Mouse (Mus musculus) midbrain, embryonic 16.5 days (tissue): ENCODE measurements at regions not wholly inside any gene's neighbourhood (a gene's known extent, or its start where the extent isn't known, plus 50 kb on each side); places are given as distances from the start of the nearest gene placed in this dataset.
A peak's percentile ranks its signal among the peaks of the same experiment; 100 is the strongest.

ENCODE experiments used
- ATAC-seq: fragments of 200-750 bp; cut with Nextera tagmentation; 2 replicates; pipeline ENCODE4 v1.8.0; 2017; ENCODE audit warnings: moderate TSS enrichment
- H3K27ac ChIP-seq: fragments of 300-500 bp; sonication (generic); 2 replicates; pipeline ENCODE4 v1.5.1; 2014; ENCODE audit warnings: mild to moderate bottlenecking, low read length, mixed read lengths
- H3K27me3 ChIP-seq: fragments of 300-500 bp; sonication (generic); 2 replicates; pipeline ENCODE4 v1.6.1; 2014; ENCODE audit warnings: low read depth, low read length, mixed read lengths; ENCODE audit not compliant: control insufficient read depth, insufficient read depth
- H3K36me3 ChIP-seq: fragments of 300-500 bp; sonication (generic); 2 replicates; pipeline ENCODE4 v1.6.1; 2014; ENCODE audit warnings: mild to moderate bottlenecking, low read length, moderate library complexity, mixed read lengths; ENCODE audit not compliant: control insufficient read depth, insufficient read depth
- H3K4me1 ChIP-seq: fragments of 300-500 bp; sonication (generic); 2 replicates; pipeline ENCODE4 v1.6.1; 2014; ENCODE audit warnings: mild to moderate bottlenecking, low read length, mixed read lengths; ENCODE audit not compliant: control insufficient read depth, insufficient read depth
- H3K4me2 ChIP-seq: fragments of 300-500 bp; sonication (generic); 2 replicates; pipeline ENCODE4 v1.6.1; 2014; ENCODE audit warnings: mild to moderate bottlenecking, low read length, mixed read lengths
- H3K4me3 ChIP-seq: fragments of 300-500 bp; sonication (generic); 2 replicates; pipeline ENCODE4 v1.5.1; 2014; ENCODE audit warnings: low read depth, mild to moderate bottlenecking, low read length, moderate library complexity, mixed read lengths
- H3K9ac ChIP-seq: fragments of 300-500 bp; sonication (generic); 2 replicates; pipeline ENCODE4 v1.6.1; 2014; ENCODE audit warnings: low read depth, low read length, mixed read lengths
- H3K9me3 ChIP-seq: fragments of 300-500 bp; sonication (generic); replicated peaks from 2 replicates; pipeline ENCODE4 v1.6.1; 2014; ENCODE audit warnings: mild to moderate bottlenecking, low read length, mixed read lengths; ENCODE audit not compliant: control insufficient read depth, poor library complexity, severe bottlenecking
- WGBS: fragments of 180-500 bp; shearing (Covaris S2); extraction: QIAGEN DNeasy Blood & Tissue Kit; methylation state at CpG from one replicate; pipeline ENCODE4 v1.1.7; 2014; 5-methylcytosine and 5-hydroxymethylcytosine counted together

- Histone ChIP-seq H3K4me2 (no peak overlapping the region), H3K9me3 (no peaks in the 10 kb centered on the region), H3K9ac (no peak overlapping the region), H3K27ac (no peak overlapping the region), H3K27me3 (no peaks in the 10 kb centered on the region), H3K36me3 (no peaks in the 10 kb centered on the region), H3K4me3 (no peak overlapping the region), H3K4me1 (no peaks in the 10 kb centered on the region)
- ATAC-seq: no peak
- WGBS: 88% methylated on average over 11 of the region's 11 CpGs
Measured at GRCm38 (mm10) chr6:24384193-24384888, 130.5 kb downstream of the Iqub start.

GRCm38 (mm10) chr6:24379859-24380258 is 135.0 kb downstream of the Iqub start:
- Histone ChIP-seq H3K4me1 (no peaks in the 10 kb centered on the region), H3K4me2 (no peak overlapping the region), H3K36me3 (no peaks in the 10 kb centered on the region), H3K9me3 (no peaks in the 10 kb centered on the region), H3K27ac (no peak overlapping the region), H3K4me3 (no peak overlapping the region), H3K9ac (no peak overlapping the region), H3K27me3 (no peaks in the 10 kb centered on the region)
- WGBS: 89% methylated on average over 2 of the region's 2 CpGs
- no peak for ATAC-seq

- WGBS: 48% methylated on average over 4 of the region's 4 CpGs
- H3K27me3 ChIP-seq: no peaks in the 10 kb centered on the region
- ATAC-seq: no peak
- no peaks in the 10 kb centered on the region for H3K36me3 ChIP-seq
- H3K4me2 ChIP-seq: no peak overlapping the region
- no peak overlapping the region for H3K27ac ChIP-seq
- H3K9me3 ChIP-seq: no peaks in the 10 kb centered on the region
- H3K9ac ChIP-seq: no peak overlapping the region
- no peak overlapping the region for H3K4me3 ChIP-seq
- H3K4me1 ChIP-seq: no peaks in the 10 kb centered on the region
Measured at GRCm38 (mm10) chr6:24376728-24377127, 138.1 kb downstream of the Iqub start.

GRCm38 (mm10) chr6:24373161-24373560 is 141.7 kb downstream of the Iqub start:
- Histone ChIP-seq H3K9me3 (no peaks in the 10 kb centered on the region), H3K9ac (no peak overlapping the region), H3K4me1 (no peaks in the 10 kb centered on the region), H3K27me3 (no peaks in the 10 kb centered on the region), H3K4me3 (no peak overlapping the region), H3K27ac (no peak overlapping the region), H3K4me2 (no peak overlapping the region), H3K36me3 (no peaks in the 10 kb centered on the region)
- WGBS: 79% methylated on average over 6 of the region's 6 CpGs
- ATAC-seq: no peak

- no peak for ATAC-seq
Measured at GRCm38 (mm10) chr6:24371680-24372079, 143.2 kb downstream of the Iqub start.

GRCm38 (mm10) chr6:24350882-24351281 is 164.0 kb downstream of the Iqub start:
- Histone ChIP-seq H3K9me3 (no peaks in the 10 kb centered on the region), H3K4me2 (no peak overlapping the region), H3K4me1 (no peaks in the 10 kb centered on the region), H3K27me3 (no peaks in the 10 kb centered on the region), H3K4me3 (no peak overlapping the region), H3K36me3 (no peaks in the 10 kb centered on the region), H3K27ac (no peak overlapping the region), H3K9ac (no peak overlapping the region)
- 10% methylated on average over 5 of the region's 5 CpGs for WGBS
- ATAC-seq: peak; percentile 97

More at GRCm38 (mm10) chr6:24371680-24372079, 143.2 kb downstream of the Iqub start:
- Histone ChIP-seq H3K36me3 (no peaks in the 10 kb centered on the region), H3K9me3 (no peaks in the 10 kb centered on the region), H3K27me3 (no peaks in the 10 kb centered on the region), H3K4me1 (no peaks in the 10 kb centered on the region), H3K9ac (no peak overlapping the region), H3K4me3 (no peak overlapping the region), H3K27ac (no peak overlapping the region), H3K4me2 (no peak overlapping the region)
- WGBS: 71% methylated on average over 1 of the region's 1 CpGs

GRCm38 (mm10) chr6:24348481-24349062 is 166.3 kb downstream of the Iqub start:
- no peak for ATAC-seq
- whole genome bisulfite sequencing: 57% methylated on average over 8 of the region's 8 CpGs
- H3K4me3 ChIP-seq: no peak overlapping the region
- H3K9me3 ChIP-seq: no peaks in the 10 kb centered on the region
- peak overlapping the region; percentile 13 for H3K4me2 ChIP-seq
- H3K27ac ChIP-seq: no peak overlapping the region
- H3K27me3 ChIP-seq: no peaks in the 10 kb centered on the region
- no peaks in the 10 kb centered on the region for H3K4me1 ChIP-seq
- H3K36me3 ChIP-seq: no peaks in the 10 kb centered on the region
- no peak overlapping the region for H3K9ac ChIP-seq

- H3K4me1 ChIP-seq: no peaks in the 10 kb centered on the region
- 38% methylated on average over 13 of the region's 13 CpGs for WGBS
- H3K27me3 ChIP-seq: no peaks in the 10 kb centered on the region
- no peaks in the 10 kb centered on the region for H3K36me3 ChIP-seq
- H3K4me3 ChIP-seq: no peak overlapping the region
- H3K27ac ChIP-seq: no peak overlapping the region
- H3K9me3 ChIP-seq: no peaks in the 10 kb centered on the region
- ATAC-seq: 0 out of 2 replicates have a peak, but pooled peaks have one; percentile 14
- peak overlapping the region; percentile 13 for H3K4me2 ChIP-seq
- no peak overlapping the region for H3K9ac ChIP-seq
Measured at GRCm38 (mm10) chr6:24347745-24348480, 167.0 kb downstream of the Iqub start.

GRCm38 (mm10) chr6:24342471-24342870 is 172.4 kb downstream of the Iqub start:
- no peak for ATAC-seq
- no peak overlapping the region for H3K4me3 ChIP-seq
- no peak overlapping the region for H3K27ac ChIP-seq
- no peak overlapping the region for H3K9ac ChIP-seq
- H3K9me3 ChIP-seq: no peaks in the 10 kb centered on the region
- no peak overlapping the region for H3K4me2 ChIP-seq
- H3K27me3 ChIP-seq: no peaks in the 10 kb centered on the region
- no peaks in the 10 kb centered on the region for H3K36me3 ChIP-seq
- no peaks in the 10 kb centered on the region for H3K4me1 ChIP-seq
